Mouse (Mus musculus): Measurements from ENCODE around the gene Rab11fip4. TPM values are rescaled to one million over a fixed set of nuclear protein-coding genes. Genes with fewer than 3 reads are reported as not detected.

Gene Rab11fip4
- polyA plus RNA-seq, 2 experiments = 0.46 to 0.63 TPM

DNA sequence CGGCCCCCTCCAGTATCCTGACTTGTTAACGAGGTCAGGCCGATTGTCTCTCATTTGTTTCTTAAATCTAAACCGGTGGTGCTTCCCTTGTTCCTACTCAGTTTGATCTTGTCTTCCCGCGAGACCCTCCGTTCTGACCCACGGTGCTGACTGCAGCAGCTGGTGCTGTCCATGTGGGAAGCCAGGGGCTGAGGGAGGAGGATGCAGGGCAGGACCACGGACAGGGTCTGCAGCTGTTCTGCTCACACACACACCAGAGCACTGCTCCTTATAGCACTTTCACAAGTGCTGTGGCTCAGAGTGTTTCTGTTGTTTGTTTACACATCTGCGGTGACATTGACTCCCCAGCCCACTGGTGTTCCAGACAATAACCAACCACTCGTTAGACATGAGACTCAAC is 2.5 kb downstream of the Rab11fip4 start:
- no peak for ATAC-seq (ENCODE audit: insufficient read depth)
- peaks cover 46% of the 10 kb centered on the region for H3K27me3 ChIP-seq (ENCODE audit: control insufficient read depth, insufficient read depth, low read length)
- H3K36me3 ChIP-seq (replicated peaks; ENCODE audit: control insufficient read depth, insufficient read depth, low read depth) = no peaks in the 10 kb centered on the region

GRCm38 (mm10) chr11:79610454-79610853 is 19.4 kb downstream of the Rab11fip4 start:
- TF ChIP-seq CTCF (IDR thresholded peaks at IDR 0.05; ENCODE audit: low read depth) (no peak), EP300 (IDR thresholded peaks at IDR 0.05; ENCODE audit: low read depth) (no peak)
- H3K4me3 ChIP-seq (ENCODE audit: insufficient read depth in 1 of 2, low read depth in 2 of 2, low read length in 2 of 2) = no peak overlapping the region
- 34% methylated on average over 2 of the region's 2 CpGs for WGBS (ENCODE audit: insufficient replicate concordance)
- H3K27ac ChIP-seq = no peak overlapping the region
- no peaks in the 10 kb centered on the region for H3K27me3 ChIP-seq (ENCODE audit: control insufficient read depth, insufficient read depth, low read length)
- H3K36me3 ChIP-seq (replicated peaks; ENCODE audit: control insufficient read depth, insufficient read depth, low read depth) = no peaks in the 10 kb centered on the region
- H3K9me3 ChIP-seq (ENCODE audit: control insufficient read depth, low read length) = no peaks in the 10 kb centered on the region
- DNase-seq (ENCODE audit: low read depth in 3 of 3, low spot score in 3 of 3) = no peak
- H3K4me2 ChIP-seq (ENCODE audit: low read depth) = no peak overlapping the region
- no peak overlapping the region for H3K9ac ChIP-seq (replicated peaks)
- ATAC-seq (ENCODE audit: insufficient read depth) = no peak
- H3K4me1 ChIP-seq (replicated peaks; ENCODE audit: control insufficient read depth in 2 of 2, insufficient read depth in 2 of 2, low read length in 1 of 2) = no peaks in the 10 kb centered on the region

More for the DNA sequence above, 2.5 kb downstream of the Rab11fip4 start:
- WGBS (ENCODE audit: insufficient replicate concordance) = 37% methylated on average over 11 of the region's 11 CpGs
- Histone ChIP-seq H3K9ac (replicated peaks) (no peak overlapping the region), H3K27ac (no peak overlapping the region), H3K4me1 (replicated peaks; ENCODE audit: control insufficient read depth in 2 of 2, insufficient read depth in 2 of 2, low read length in 1 of 2) (no peaks in the 10 kb centered on the region), H3K4me3 (ENCODE audit: insufficient read depth in 1 of 2, low read depth in 2 of 2, low read length in 2 of 2) (no peak overlapping the region), H3K4me2 (ENCODE audit: low read depth) (no peak overlapping the region), H3K9me3 (ENCODE audit: control insufficient read depth, low read length) (no peaks in the 10 kb centered on the region)
- no peak for DNase-seq (ENCODE audit: low read depth in 3 of 3, low spot score in 3 of 3)
- TF ChIP-seq CTCF (IDR thresholded peaks at IDR 0.05; ENCODE audit: low read depth) (no peak), EP300 (IDR thresholded peaks at IDR 0.05; ENCODE audit: low read depth) (no peak)

GRCm38 (mm10) chr11:79611011-79611666 is 20.1 kb downstream of the Rab11fip4 start:
- Histone ChIP-seq H3K9me3 (ENCODE audit: control insufficient read depth, low read length) (no peaks in the 10 kb centered on the region), H3K9ac (replicated peaks) (no peak overlapping the region), H3K4me3 (ENCODE audit: insufficient read depth in 1 of 2, low read depth in 2 of 2, low read length in 2 of 2) (no peak overlapping the region), H3K27ac (no peak overlapping the region), H3K4me2 (ENCODE audit: low read depth) (no peak overlapping the region), H3K4me1 (replicated peaks; ENCODE audit: control insufficient read depth in 2 of 2, insufficient read depth in 2 of 2, low read length in 1 of 2) (no peaks in the 10 kb centered on the region), H3K27me3 (ENCODE audit: control insufficient read depth, insufficient read depth, low read length) (no peaks in the 10 kb centered on the region), H3K36me3 (replicated peaks; ENCODE audit: control insufficient read depth, insufficient read depth, low read depth) (no peaks in the 10 kb centered on the region)
- no peak for DNase-seq (ENCODE audit: low read depth in 3 of 3, low spot score in 3 of 3)
- 24% methylated on average over 13 of the region's 13 CpGs for WGBS (ENCODE audit: insufficient replicate concordance)
- no peak for ATAC-seq (ENCODE audit: insufficient read depth)
- TF ChIP-seq EP300 (IDR thresholded peaks at IDR 0.05; ENCODE audit: low read depth) = no peak
- no peak for TF ChIP-seq CTCF (IDR thresholded peaks at IDR 0.05; ENCODE audit: low read depth)

- Histone ChIP-seq H3K4me3 (ENCODE audit: insufficient read depth in 1 of 2, low read depth in 2 of 2, low read length in 2 of 2) (no peak overlapping the region), H3K27ac (no peak overlapping the region), H3K4me1 (replicated peaks; ENCODE audit: control insufficient read depth in 2 of 2, insufficient read depth in 2 of 2, low read length in 1 of 2) (no peaks in the 10 kb centered on the region), H3K36me3 (replicated peaks; ENCODE audit: control insufficient read depth, insufficient read depth, low read depth) (no peaks in the 10 kb centered on the region), H3K27me3 (ENCODE audit: control insufficient read depth, insufficient read depth, low read length) (no peaks in the 10 kb centered on the region), H3K9me3 (ENCODE audit: control insufficient read depth, low read length) (no peaks in the 10 kb centered on the region), H3K9ac (replicated peaks) (no peak overlapping the region), H3K4me2 (ENCODE audit: low read depth) (no peak overlapping the region)
- ATAC-seq (ENCODE audit: insufficient read depth) (no peak), DNase-seq (ENCODE audit: low read depth in 3 of 3, low spot score in 3 of 3) (no peak)
- TF ChIP-seq CTCF (IDR thresholded peaks at IDR 0.05; ENCODE audit: low read depth) = no peak
- TF ChIP-seq EP300 (IDR thresholded peaks at IDR 0.05; ENCODE audit: low read depth) = no peak
- WGBS (ENCODE audit: insufficient replicate concordance) = 16% methylated on average over 1 of the region's 1 CpGs
Observed at GRCm38 (mm10) chr11:79612046-79612600, 21.1 kb downstream of the Rab11fip4 start.

- no peaks in the 10 kb centered on the region for H3K9me3 ChIP-seq (ENCODE audit: control insufficient read depth, low read length)
- no peak overlapping the region for H3K4me2 ChIP-seq (ENCODE audit: low read depth)
- no peaks in the 10 kb centered on the region for H3K27me3 ChIP-seq (ENCODE audit: control insufficient read depth, insufficient read depth, low read length)
- no peak overlapping the region for H3K9ac ChIP-seq (replicated peaks)
- H3K4me3 ChIP-seq (ENCODE audit: insufficient read depth in 1 of 2, low read depth in 2 of 2, low read length in 2 of 2) = no peak overlapping the region
- TF ChIP-seq CTCF (IDR thresholded peaks at IDR 0.05; ENCODE audit: low read depth) (no peak), EP300 (IDR thresholded peaks at IDR 0.05; ENCODE audit: low read depth) (no peak)
- no peak for ATAC-seq (ENCODE audit: insufficient read depth)
- no peak overlapping the region for H3K27ac ChIP-seq
- DNase-seq (ENCODE audit: low read depth in 3 of 3, low spot score in 3 of 3) = no peak
- 51% methylated on average over 3 of the region's 3 CpGs for WGBS (ENCODE audit: insufficient replicate concordance)
- no peaks in the 10 kb centered on the region for H3K36me3 ChIP-seq (replicated peaks; ENCODE audit: control insufficient read depth, insufficient read depth, low read depth)
- no peaks in the 10 kb centered on the region for H3K4me1 ChIP-seq (replicated peaks; ENCODE audit: control insufficient read depth in 2 of 2, insufficient read depth in 2 of 2, low read length in 1 of 2)
Observed at GRCm38 (mm10) chr11:79613084-79613483, 22.1 kb downstream of the Rab11fip4 start.
